Mouse (Mus musculus) splenic B cell, adult 2 months (primary cell): Measurements from ENCODE around the gene Fam227b.

Experiments used
- DNase-seq: peaks from one replicate; pipeline ENCODE4 v3.0.0-alpha.2; 2011; ENCODE audit warnings: low read depth, low spot score
- H3K27me3 ChIP-seq: 2 replicates; pipeline ENCODE4 v1.6.1; 2012; ENCODE audit warnings: mild to moderate bottlenecking, low read length, moderate library complexity, mixed read lengths; ENCODE audit not compliant: control insufficient read depth, poor library complexity, insufficient read depth, severe bottlenecking
- H3K36me3 ChIP-seq: 2 replicates; pipeline ENCODE4 v1.6.1; 2012; ENCODE audit warnings: mild to moderate bottlenecking, low read length, moderate library complexity, mixed read lengths; ENCODE audit not compliant: control insufficient read depth, poor library complexity, insufficient read depth, severe bottlenecking

The Fam227b gene

DNA sequence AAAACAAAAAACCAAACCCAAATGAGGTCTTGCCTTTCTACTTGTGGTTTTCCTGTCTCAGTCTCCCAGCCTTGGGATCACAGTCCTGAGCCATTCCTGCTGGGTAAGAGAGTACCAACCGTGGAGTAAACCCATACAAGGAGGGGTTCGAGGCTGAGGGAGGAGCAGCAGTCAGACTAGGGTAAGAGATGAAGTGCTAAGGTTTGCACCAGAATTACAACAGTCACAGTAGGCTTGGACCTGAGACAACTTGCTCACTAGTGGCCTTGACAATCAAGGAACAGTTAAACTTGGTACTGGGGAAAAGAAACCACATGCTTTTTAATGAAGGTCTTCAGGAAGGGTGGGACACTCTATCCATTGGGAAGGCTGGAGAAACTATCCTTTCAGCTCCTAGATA, 72.7 kb downstream of the Fam227b start:
- no peaks in the 10 kb centered on the region for H3K27me3 ChIP-seq

DNA sequence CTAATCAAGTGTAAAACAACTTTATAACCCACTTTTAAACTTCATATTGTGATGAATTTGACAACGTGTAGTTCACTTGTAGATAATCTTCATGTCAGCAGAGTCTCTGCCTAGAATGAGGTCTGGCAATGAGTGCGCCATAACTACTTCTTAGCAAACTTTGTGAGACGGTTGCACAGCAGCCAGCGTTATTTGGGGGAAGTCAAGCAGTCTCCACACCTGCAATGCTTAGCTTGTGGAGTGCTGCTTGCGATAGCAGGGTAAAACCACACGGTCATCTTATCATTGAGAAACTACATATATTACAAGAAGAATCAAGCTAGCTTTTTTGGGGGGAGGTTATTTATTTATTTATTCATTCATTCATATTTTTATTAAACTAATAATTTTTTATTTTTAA, 75.3 kb downstream of the Fam227b start:
- no peaks in the 10 kb centered on the region for H3K27me3 ChIP-seq
- no peak for DNase-seq
- no peaks in the 10 kb centered on the region for H3K36me3 ChIP-seq

More for the DNA sequence above, 72.7 kb downstream of the Fam227b start:
- no peaks in the 10 kb centered on the region for H3K36me3 ChIP-seq
- no peak for DNase-seq

- Histone ChIP-seq H3K27me3 (no peaks in the 10 kb centered on the region), H3K36me3 (no peaks in the 10 kb centered on the region)
- no peak for DNase-seq
Observed at GRCm38 (mm10) chr2:126073744-126074143, 78.1 kb downstream of the Fam227b start.

DNA sequence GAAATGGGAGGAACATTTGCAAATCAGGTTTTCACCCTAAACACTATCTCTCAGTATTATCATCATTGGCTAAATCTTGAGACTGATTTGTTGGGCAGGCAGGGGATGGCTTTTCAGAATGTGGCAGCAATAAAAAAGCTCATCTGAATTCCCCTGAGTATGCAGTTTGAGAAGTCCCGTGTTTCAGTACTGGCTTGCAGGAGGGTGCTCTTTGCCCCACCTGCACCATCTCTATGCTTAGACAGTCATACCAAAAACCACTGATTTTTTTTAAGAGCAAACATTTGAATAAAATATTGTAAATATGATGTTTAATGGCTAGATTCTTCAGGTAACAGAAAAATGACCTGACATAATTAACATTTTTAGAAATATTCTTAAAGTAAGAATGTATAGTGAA, 82.1 kb downstream of the Fam227b start:
- DNase-seq = no peak
- Histone ChIP-seq H3K36me3 (no peaks in the 10 kb centered on the region), H3K27me3 (no peaks in the 10 kb centered on the region)

DNA sequence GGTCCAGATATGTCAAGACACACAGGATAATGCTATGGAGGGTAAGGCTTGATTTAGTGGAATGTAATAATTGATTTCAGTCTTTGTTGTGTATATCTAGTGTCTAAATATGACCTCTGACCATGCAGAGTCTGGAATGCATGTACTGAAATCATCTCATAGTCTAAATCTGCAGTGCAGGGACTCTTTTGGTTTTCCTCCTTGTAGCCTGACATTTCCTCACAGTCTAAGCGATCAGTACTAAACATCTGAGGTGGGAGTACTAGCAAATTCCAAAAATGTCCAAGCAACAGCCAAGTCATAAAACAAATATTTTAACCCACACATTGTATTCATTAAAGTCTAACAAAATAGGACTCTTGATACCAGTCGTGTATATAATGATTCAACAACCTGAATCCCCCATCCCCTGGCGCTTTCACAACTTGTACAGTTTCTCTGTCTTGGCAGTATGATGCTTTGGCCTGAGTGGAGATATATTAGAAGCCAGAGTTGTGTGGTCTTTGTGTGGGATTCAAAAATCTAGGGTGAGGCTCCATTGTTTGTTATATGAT, 86.4 kb downstream of the Fam227b start:
- DNase-seq = no peak
- Histone ChIP-seq H3K27me3 (no peaks in the 10 kb centered on the region), H3K36me3 (no peaks in the 10 kb centered on the region)

GRCm38 (mm10) chr2:126064814-126065213, 87.0 kb downstream of the Fam227b start:
- no peaks in the 10 kb centered on the region for H3K36me3 ChIP-seq
- no peak for DNase-seq
- H3K27me3 ChIP-seq = no peaks in the 10 kb centered on the region

- no peak for DNase-seq
- Histone ChIP-seq H3K36me3 (no peaks in the 10 kb centered on the region), H3K27me3 (no peaks in the 10 kb centered on the region)
Observed at GRCm38 (mm10) chr2:126062876-126063275, 88.9 kb downstream of the Fam227b start.

- no peak for DNase-seq
- H3K27me3 ChIP-seq = no peaks in the 10 kb centered on the region
- H3K36me3 ChIP-seq = no peaks in the 10 kb centered on the region
Observed at GRCm38 (mm10) chr2:126061037-126061773, 90.6 kb downstream of the Fam227b start.

DNA sequence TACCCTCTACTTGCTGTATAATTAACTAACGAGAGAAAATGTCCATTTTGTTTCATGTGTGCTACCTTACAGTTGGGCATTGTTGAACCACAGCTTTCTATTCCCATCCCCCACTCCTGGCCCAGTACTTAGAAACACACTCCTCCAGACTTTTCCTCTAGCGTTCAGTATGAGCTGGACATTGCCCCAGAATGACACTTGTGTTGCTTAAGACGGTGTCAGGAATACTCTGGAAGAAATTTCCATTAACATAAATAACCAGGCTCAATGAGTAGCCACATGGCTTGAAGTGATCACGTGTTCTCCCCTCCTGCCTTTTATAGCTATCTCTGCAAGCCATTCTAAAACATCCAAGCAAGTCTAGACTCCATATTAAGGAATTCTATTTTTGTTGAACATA, 91.2 kb downstream of the Fam227b start:
- no peaks in the 10 kb centered on the region for H3K36me3 ChIP-seq
- H3K27me3 ChIP-seq = no peaks in the 10 kb centered on the region
- no peak for DNase-seq

GRCm38 (mm10) chr2:126053657-126054056, 98.1 kb downstream of the Fam227b start:
- no peak for DNase-seq
- H3K27me3 ChIP-seq = no peaks in the 10 kb centered on the region
- no peaks in the 10 kb centered on the region for H3K36me3 ChIP-seq

- no peaks in the 10 kb centered on the region for H3K27me3 ChIP-seq
Observed at GRCm38 (mm10) chr2:126052749-126053557, 98.9 kb downstream of the Fam227b start.

GRCm38 (mm10) chr2:126045621-126046020, 106.2 kb downstream of the Fam227b start:
- DNase-seq = no peak
- Histone ChIP-seq H3K36me3 (no peaks in the 10 kb centered on the region), H3K27me3 (no peaks in the 10 kb centered on the region)

More at GRCm38 (mm10) chr2:126052749-126053557, 98.9 kb downstream of the Fam227b start:
- H3K36me3 ChIP-seq = no peaks in the 10 kb centered on the region
- DNase-seq = no peak

DNA sequence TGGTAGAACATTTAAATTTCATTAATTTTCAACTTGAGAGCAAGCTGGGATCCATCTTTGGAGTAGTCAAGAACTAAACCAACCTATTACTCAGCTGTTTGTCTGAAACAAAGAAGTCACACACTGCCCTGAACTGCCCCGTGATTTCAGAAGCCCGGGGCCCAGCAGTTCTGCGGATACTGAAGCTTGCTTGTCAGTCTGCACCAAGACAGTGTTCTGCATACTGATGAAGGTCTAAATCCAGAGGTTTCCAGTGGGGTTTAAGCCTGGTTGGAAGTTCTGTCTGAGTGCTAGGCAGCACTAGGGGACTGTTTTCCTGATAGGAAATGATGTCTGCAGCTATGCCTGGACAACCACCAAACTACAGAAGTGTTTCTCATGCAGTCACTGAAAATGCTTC, 109.1 kb downstream of the Fam227b start:
- DNase-seq = no peak
- H3K36me3 ChIP-seq = no peaks in the 10 kb centered on the region
- no peaks in the 10 kb centered on the region for H3K27me3 ChIP-seq

DNA sequence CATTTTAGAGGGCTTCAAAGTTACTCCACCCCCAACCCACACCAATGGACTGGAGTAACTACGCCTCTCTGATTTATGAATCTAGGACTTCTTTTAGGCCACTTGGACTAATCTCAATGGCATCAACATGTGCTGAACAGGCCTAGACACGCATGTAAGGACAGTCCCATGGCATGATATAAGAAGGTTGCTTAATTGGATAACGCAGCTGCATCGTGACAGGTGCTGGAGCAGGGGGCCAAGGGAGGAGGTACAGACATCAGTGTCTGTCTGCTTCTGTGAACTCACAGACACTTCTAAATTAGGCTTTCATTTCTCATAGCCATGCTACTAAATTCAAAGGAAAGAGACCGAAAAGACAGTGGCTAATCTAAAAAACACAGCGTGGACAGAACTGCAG, 110.6 kb downstream of the Fam227b start:
- H3K27me3 ChIP-seq = no peaks in the 10 kb centered on the region
- no peak for DNase-seq
- no peaks in the 10 kb centered on the region for H3K36me3 ChIP-seq

DNA sequence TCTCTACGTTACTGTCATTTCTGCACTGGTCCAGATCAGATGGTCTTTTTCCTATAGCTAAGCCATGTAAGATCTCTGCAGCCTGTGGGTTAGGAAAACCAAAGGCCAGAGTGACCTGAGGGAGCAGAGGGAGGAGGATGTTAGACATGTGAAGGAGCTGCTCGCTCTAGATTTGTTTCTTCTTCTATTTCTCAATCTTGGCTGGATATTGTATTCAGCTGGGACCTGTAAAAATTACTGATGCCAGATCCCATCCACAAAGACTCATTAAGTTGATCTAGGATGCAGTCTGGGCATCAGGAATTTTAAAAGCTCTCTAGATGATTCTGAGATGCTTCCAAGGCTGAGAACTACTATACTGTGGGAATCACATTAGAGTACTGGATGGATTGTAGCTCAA, 111.2 kb downstream of the Fam227b start:
- H3K36me3 ChIP-seq = no peaks in the 10 kb centered on the region
- no peaks in the 10 kb centered on the region for H3K27me3 ChIP-seq
- no peak for DNase-seq
